Mouse (Mus musculus) kidney, adult 2 months (tissue): ENCODE measurements at regions not wholly inside any gene's neighbourhood (a gene's known extent, or its start where the extent isn't known, plus 50 kb on each side); places are given as distances from the start of the nearest gene placed in this dataset.

Experiments used
- CTCF ChIP-seq: fragments of 200-500 bp; conservative IDR thresholded peaks from 2 replicates; pipeline ENCODE4 v1.5.1; 2011; ENCODE audit warnings: low read depth, mild to moderate bottlenecking, control low read depth, low read length, moderate library complexity, mixed read lengths; ENCODE audit not compliant: insufficient read depth, insufficient read length
- POLR2A ChIP-seq: fragments of 200-500 bp; IDR thresholded peaks from one replicate; pipeline ENCODE4 v1.6.1; 2011; ENCODE audit warnings: low read depth, low read length, control low read depth

DNA sequence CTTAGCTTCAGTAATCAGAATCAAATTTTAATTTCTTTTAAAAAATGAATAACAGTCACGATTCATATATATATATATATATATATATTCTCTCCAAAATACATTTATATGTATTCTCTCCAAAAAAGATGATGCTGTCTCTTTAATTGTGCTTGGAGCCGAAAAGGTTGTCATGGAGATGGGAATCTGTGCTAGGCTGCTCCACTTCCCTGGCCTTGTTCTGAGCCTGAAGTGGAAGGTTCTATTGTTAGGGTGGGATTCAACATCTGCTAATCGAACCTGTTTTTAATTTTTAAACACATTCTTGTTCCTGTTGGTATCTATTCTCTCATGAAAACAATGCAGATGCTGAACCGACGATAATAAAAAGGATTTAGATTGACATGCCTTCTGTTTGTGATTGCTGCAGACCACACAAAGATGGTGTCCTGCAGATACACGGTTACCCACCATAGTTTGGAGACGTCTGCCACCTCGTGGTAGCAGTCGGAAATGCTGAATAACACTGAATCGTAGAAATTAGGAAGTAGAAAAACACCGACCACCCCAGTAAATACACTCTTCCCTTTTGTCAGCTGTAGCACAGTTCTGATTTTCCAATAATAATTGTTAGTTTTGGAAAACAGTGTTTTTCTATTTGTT is 77.9 kb upstream of the Plppr4 start:
- TF ChIP-seq CTCF, result peak; percentile 87
- no peak for TF ChIP-seq POLR2A
